Mouse (Mus musculus): ENCODE results near the gene Snx6.

Gene Snx6

DNA sequence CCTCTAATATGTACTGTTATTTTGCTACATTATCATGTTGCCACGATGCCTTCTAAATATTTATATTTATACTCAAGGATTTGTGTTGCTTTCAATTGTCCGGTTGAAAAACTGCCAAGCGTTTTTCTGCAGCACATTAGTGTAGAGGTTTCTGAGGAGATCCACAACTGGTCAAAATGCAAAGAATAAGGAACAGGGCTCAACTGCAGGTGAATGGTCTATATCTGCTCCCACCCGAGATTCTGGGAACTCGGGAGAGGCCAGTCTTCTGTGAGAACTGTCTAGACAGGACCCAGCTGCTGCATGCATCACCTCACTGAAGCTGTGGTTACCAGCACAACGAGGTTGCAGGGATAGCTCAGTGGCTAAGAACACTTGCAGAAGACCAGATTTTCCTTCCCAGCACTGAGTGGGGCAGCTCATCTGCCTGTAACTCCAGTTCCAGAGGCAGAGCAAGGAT is 97.7 kb downstream of the Snx6 start:
- DNase-seq: no peak

DNA sequence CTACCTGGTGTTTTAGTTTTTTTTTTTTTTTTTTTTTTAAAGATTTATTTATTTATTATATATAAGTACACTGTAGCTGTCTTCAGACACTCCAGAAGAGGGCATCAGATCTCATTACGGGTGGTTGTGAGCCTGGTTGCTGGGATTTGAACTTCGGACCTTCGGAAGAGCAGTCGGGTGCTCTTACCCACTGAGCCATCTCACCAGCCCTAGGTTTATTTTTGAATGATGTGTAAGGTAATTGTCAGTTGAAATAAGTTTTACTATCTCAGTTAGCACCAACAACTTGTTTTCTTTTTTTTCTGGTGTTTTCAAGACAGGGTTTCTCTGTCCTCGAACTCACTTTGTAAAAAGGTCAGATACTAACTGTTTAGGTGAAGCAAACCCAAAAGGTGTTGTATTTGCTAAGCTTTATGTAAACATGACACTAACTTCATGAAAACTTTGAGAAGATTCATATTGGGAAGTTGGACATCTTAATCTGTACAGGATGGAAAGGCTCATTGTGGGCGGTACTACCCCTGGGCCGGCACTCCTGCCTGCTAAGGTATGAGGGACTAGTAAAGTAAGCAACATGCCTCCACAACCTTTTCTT is 98.4 kb downstream of the Snx6 start:
- DNase-seq: no peak
